Mouse (Mus musculus) megakaryocyte, embryonic 14.5 days (primary cell): ENCODE data around the gene Grik3. TPM values are rescaled to one million over a fixed set of nuclear protein-coding genes. Genes with fewer than 3 reads are reported as not detected.

Source experiments
- H3K27me3 ChIP-seq: replicated peaks from 2 replicates; pipeline ENCODE3; 2012; ENCODE audit warnings: inconsistent platforms
- H3K36me3 ChIP-seq: replicated peaks from 2 replicates; pipeline ENCODE3; 2012; ENCODE audit warnings: low read length, inconsistent platforms, mixed read lengths
- H3K4me1 ChIP-seq: 2 replicates; pipeline ENCODE4 v1.6.1; 2012; ENCODE audit warnings: inconsistent platforms
- H3K4me3 ChIP-seq: replicated peaks from 2 replicates; pipeline ENCODE3; 2012; ENCODE audit warnings: moderate library complexity, mild to moderate bottlenecking, inconsistent platforms
- H3K9me3 ChIP-seq: 2 replicates; pipeline ENCODE4 v1.6.1; 2012; ENCODE audit warnings: inconsistent platforms
- FLI1 ChIP-seq: IDR thresholded peaks from 2 replicates; pipeline ENCODE4 v1.6.1; 2012; ENCODE audit warnings: low read length, inconsistent platforms, mixed read lengths
- GATA1 ChIP-seq: IDR thresholded peaks from 3 replicates; pipeline ENCODE4 v1.6.1; 2012; ENCODE audit warnings: mixed read lengths, low read length, inconsistent platforms, borderline replicate concordance
- polyA plus RNA-seq: library from polyadenylated mRNA; stranded (reverse); fragments of >175 nt; gene quantifications from 2 replicates; pipeline ENCODE4 v1.2.3, GENCODE M21; 2012; ENCODE audit warnings: low replicate concordance; ENCODE audit not compliant: insufficient read depth

The Grik3 gene
- polyA plus RNA-seq, 1 experiment: not detected

DNA sequence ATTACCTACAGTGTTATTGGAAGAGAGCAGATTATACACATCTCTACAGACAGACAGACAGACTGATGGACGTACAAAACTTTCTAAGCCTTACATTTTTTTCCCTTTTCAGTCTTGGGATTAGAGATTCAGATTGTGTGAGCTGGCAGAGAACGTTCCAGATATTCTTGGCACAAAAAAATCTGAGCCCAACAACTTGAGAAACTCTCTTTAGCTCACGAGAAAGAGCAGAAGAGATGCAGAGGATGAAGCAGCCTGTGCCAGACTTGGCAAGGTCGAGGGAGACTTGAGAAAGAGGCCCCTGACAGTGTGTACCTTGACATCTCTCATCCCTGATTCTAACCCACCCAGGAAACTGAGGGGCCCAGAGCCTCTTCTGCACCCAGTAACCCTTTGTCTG, 15.6 kb upstream of the Grik3 start:
- Histone ChIP-seq H3K4me3 (no peak overlapping the region), H3K9me3 (no peaks in the 10 kb centered on the region), H3K36me3 (no peaks in the 10 kb centered on the region), H3K27me3 (peaks cover 66% of the 10 kb centered on the region), H3K4me1 (peaks cover 7% of the 10 kb centered on the region)
- no peak for TF ChIP-seq GATA1
- no peak for TF ChIP-seq FLI1

DNA sequence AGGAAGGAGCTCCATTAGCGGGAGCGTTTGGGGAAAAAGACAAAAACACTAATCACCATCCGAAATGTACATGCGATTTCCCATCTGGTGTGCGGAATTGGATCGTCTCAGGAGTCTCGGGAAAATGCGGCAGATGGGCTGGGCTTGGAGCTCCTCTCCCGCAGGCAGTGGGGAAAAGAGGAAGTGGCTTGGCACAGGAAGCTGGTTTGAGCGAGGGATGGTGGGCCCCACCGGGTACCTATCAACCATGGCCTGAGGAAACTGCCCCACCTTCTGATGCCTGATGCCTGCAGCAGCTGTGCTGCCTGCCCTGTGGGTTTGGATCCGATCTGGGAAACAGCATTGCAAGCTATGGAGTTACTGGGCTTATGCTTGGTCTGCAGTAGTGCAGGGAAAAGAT, 12.4 kb upstream of the Grik3 start:
- H3K27me3 ChIP-seq: peaks cover 75% of the 10 kb centered on the region
- H3K36me3 ChIP-seq: no peaks in the 10 kb centered on the region

DNA sequence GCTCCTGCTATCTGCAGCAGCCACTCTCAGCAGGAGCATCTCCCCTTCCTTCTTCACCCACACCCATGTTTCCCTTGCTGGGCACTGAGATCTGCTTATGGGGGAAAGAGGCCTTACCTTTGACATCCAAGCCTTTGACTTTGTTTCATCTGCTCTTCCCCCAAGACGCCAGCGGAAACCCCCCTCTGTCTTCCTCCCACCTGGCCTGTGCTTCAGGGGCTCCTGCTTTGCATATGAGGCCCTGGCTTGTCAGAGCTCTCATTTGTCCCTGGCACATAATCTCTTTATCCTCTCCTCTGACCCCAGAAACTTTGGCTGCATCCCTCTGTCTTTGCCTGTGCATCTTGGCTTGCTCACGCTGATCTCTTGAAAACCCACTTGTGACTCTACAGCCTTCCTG, 9.2 kb upstream of the Grik3 start:
- no peaks in the 10 kb centered on the region for H3K9me3 ChIP-seq
- H3K36me3 ChIP-seq: no peaks in the 10 kb centered on the region
- H3K4me1 ChIP-seq: peaks cover 7% of the 10 kb centered on the region
- TF ChIP-seq FLI1 (no peak), GATA1 (no peak)
- H3K4me3 ChIP-seq: no peak overlapping the region
- H3K27me3 ChIP-seq: peaks cover 82% of the 10 kb centered on the region

More for the DNA sequence above, 12.4 kb upstream of the Grik3 start:
- H3K4me3 ChIP-seq: no peak overlapping the region
- no peaks in the 10 kb centered on the region for H3K9me3 ChIP-seq
- no peak for TF ChIP-seq FLI1
- TF ChIP-seq GATA1: no peak
- peaks cover 7% of the 10 kb centered on the region for H3K4me1 ChIP-seq

DNA sequence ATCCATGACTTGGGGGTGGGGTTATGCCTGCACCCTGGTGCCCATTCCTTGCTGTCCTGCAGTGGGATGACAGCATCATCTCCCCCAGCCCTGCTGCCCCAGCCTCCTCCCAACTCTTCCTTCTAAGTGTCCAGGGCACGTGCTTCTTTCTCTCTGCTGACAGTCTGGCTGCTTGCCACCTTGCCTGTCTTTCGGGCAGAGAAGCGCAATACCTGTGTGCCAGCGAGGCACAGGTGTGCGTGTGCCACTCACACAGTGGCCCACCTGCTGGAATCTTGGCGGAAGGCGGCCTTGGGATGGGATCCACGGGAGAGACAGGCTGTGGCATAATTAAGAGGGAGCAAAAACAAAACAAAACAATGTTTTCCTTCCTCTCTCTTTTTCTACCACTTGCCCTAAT, 6.4 kb upstream of the Grik3 start:
- Histone ChIP-seq H3K36me3 (no peaks in the 10 kb centered on the region), H3K4me3 (no peak overlapping the region), H3K4me1 (no peaks in the 10 kb centered on the region), H3K27me3 (peaks cover 90% of the 10 kb centered on the region), H3K9me3 (no peaks in the 10 kb centered on the region)
- TF ChIP-seq FLI1: no peak
- no peak for TF ChIP-seq GATA1

DNA sequence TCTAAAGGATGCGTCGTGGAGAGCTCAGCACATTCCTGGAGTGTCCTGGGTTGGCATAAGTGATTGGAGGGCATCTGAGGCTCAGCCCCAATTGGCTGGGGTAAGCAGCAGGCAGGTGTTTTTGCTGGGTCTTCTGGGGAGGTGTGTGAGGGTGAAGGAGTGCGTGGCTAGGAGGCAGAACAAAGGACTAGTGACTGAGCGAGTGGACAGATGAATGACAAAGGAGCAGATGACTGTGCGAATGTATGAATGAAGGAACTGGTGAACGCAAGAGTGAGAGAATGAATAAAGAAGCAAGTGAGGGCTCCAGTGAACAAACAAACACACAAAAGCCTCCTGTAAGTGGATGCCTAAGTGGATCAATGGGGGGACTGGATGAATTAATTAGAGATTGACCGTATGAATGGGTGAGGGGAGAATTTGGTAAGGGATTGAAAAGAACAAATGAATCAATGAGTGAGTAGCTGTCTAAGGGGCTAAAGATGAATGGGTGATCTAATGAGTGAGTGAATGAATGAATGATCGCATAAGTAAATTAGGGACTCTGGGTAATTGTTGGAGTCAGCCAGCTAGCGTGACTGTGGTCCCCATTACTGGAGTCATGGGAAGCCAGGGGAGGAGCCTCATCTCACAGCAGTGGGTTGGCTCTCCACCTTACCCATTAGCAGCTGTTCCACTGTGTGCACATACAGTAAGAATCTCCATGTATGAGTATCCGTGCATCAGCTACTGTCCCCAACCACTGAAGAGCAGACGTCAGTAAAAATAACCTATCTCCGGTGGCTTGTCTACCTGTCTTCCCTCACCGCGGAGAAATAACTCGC, 4.9 kb upstream of the Grik3 start:
- TF ChIP-seq GATA1 (no peak), FLI1 (no peak)
- Histone ChIP-seq H3K4me1 (no peaks in the 10 kb centered on the region), H3K4me3 (no peak overlapping the region), H3K9me3 (no peaks in the 10 kb centered on the region), H3K27me3 (peaks cover 94% of the 10 kb centered on the region), H3K36me3 (no peaks in the 10 kb centered on the region)

DNA sequence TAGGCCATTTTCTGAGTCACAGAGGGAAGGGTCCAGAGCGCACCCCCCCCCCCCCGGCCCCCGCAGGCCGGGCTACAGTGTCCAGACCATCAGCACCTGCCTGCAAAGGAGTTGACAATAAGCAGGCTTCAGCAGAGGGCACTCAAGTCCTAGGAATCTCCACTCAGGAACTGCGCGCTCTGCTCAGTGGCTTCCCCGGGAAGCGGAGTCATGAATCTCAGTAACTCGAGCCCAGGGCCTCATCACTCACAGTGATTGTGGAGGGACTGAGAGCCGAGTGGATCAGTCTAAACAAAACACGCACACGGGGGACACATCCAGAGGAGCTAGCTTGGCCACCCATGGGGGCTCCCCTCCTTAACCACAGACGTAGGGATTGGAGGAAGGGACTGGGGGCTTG, 3.9 kb upstream of the Grik3 start:
- H3K27me3 ChIP-seq: peaks cover 94% of the 10 kb centered on the region
- TF ChIP-seq GATA1 (no peak), FLI1 (no peak)
- H3K9me3 ChIP-seq: no peaks in the 10 kb centered on the region
- H3K4me1 ChIP-seq: no peaks in the 10 kb centered on the region
- H3K4me3 ChIP-seq: no peak overlapping the region
- H3K36me3 ChIP-seq: no peaks in the 10 kb centered on the region

DNA sequence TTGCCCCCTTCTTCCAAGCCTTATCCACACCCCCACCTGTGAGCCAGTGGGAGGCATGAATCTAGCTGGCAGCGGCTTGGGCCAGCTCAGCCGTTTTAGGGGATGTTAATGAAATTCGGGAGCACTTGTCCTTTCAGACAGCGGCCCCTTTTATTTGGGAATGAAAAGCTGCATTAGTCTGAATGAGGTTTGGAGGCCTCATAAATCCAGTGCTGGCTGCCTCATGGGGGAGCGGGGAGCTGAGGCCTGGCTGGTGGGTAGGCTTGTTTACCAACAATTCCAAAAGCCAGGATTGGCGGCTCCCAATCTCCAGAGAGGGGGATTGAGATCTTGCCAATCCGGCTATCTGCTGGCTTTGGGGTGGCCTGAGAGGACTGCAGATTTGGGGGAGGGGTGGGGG, 3.5 kb upstream of the Grik3 start:
- H3K36me3 ChIP-seq: no peaks in the 10 kb centered on the region
- H3K4me1 ChIP-seq: no peaks in the 10 kb centered on the region
- TF ChIP-seq FLI1: no peak
- no peak for TF ChIP-seq GATA1
- peaks cover 94% of the 10 kb centered on the region for H3K27me3 ChIP-seq
- no peak overlapping the region for H3K4me3 ChIP-seq
- no peaks in the 10 kb centered on the region for H3K9me3 ChIP-seq

DNA sequence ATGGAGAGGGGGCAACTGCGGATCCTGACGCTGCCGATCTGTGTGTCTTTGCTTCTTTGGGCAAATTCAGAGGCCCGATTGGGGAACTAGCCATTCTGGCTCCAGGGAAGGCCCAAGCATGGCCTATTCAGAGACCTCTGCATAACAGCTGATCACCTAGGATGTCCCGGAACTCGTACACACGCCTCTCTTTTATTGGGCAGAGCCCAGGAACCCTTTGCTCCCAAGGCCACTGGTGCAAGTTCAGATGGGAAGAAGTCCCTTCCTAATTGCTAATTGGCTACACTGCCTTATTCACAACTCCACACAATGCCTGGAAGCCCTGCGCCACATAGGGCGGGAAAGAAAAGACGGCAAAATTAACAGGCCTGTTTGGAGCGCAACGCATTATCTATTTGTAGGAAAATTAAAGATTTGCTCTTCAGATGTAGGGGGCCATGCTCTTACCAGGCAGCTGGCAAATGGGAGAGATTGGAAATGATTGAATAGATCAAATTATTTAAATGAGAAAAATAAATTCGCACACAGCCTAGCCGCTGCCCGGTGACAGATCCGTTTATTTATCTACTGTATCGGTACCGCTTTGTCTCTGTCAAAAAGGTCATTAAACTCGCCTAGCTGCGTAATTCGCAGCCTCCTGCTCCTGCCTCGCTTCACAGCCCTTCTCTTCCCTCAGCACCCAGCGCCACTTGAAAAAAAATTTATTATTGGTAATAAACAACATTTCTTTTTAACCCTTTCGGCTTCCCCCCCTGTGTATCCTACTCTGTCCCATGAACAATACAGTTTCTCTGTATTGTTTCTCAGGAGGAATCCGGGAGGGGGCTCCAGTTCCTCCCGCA, 1.5 kb upstream of the Grik3 start:
- Histone ChIP-seq H3K9me3 (no peaks in the 10 kb centered on the region), H3K4me1 (no peaks in the 10 kb centered on the region), H3K27me3 (peaks cover 99% of the 10 kb centered on the region), H3K4me3 (no peak overlapping the region), H3K36me3 (no peaks in the 10 kb centered on the region)
- no peak for TF ChIP-seq GATA1
- no peak for TF ChIP-seq FLI1

DNA sequence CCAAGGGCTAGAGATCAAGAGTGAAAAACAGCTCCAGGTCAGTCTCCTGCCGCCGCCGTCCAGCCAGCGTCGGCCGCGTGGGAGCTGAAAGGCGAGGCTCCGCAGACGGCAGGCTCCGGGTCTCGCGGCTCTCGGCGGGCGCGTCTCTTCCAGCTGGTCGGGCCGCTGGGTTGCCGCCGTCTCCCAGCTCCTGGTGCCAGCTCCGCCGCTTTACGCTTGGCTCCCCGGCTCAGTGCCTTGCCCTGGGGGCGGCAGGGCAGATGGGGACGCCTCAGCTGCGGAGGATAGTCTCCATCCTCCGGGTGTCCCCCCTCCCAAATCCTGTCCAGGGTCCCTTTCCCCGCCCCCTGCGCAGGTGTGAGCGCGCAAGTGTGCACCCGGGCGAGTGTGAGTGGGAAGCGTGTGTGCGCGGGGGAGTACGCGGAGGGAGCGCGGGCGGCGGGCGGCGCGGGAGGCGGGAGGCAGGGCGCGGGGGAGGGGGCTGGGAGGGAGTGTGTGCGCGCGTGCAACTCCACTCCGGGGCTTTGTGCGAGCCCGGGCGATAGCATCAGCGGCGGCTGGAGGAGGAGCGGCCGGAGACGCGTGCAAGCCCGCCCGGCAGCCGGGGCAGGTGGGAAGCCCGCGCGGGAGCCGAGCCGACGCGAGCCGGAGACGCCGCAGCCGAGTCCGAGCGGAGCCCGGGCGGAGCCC, 454 bp upstream of the Grik3 start:
- Histone ChIP-seq H3K4me1 (no peaks in the 10 kb centered on the region), H3K4me3 (no peak overlapping the region), H3K36me3 (no peaks in the 10 kb centered on the region), H3K27me3 (peaks cover 99% of the 10 kb centered on the region), H3K9me3 (no peaks in the 10 kb centered on the region)
- no peak for TF ChIP-seq GATA1
- TF ChIP-seq FLI1: no peak
